Mouse (Mus musculus) 3134 (cell line): ENCODE results near the gene Ctxn1.

Experiments used
- DNase-seq: peaks from one replicate; pipeline ENCODE4 v3.0.0-alpha.2; 2011; ENCODE audit warnings: low spot score; ENCODE audit not compliant: insufficient read length; ENCODE audit errors: extremely low read depth

Ctxn1 gene

GRCm38 (mm10) chr8:4216296-4216695 is 42.8 kb downstream of the Ctxn1 start:
- DNase-seq, result no peak

GRCm38 (mm10) chr8:4214006-4214980 is 44.8 kb downstream of the Ctxn1 start:
- peak; percentile 66 for DNase-seq

- peak; percentile 62 for DNase-seq
Measured at GRCm38 (mm10) chr8:4213210-4214005, 45.7 kb downstream of the Ctxn1 start.

GRCm38 (mm10) chr8:4212809-4213209 is 46.3 kb downstream of the Ctxn1 start:
- DNase-seq, result no peak

GRCm38 (mm10) chr8:4211097-4211496 is 48.0 kb downstream of the Ctxn1 start:
- no peak for DNase-seq
